Mouse (Mus musculus) embryonic facial prominence, embryonic 10.5 days (tissue): Measurements from ENCODE around the gene Piezo1. TPM values are rescaled to one million over a fixed set of nuclear protein-coding genes. Genes with fewer than 3 reads are reported as not detected.

Experiments
- DNase-seq: peaks from one replicate; pipeline ENCODE4 v3.0.0-alpha.2; 2017; ENCODE audit warnings: low spot score
- H3K27ac ChIP-seq: fragments of 300-500 bp; sonication (generic); replicated peaks from 2 replicates; pipeline ENCODE4 v1.5.1; 2016; ENCODE audit warnings: mild to moderate bottlenecking
- H3K27me3 ChIP-seq: fragments of 300-500 bp; sonication (generic); replicated peaks from 2 replicates; pipeline ENCODE4 v1.6.1; 2016; ENCODE audit warnings: low read depth, mild to moderate bottlenecking; ENCODE audit not compliant: poor library complexity, severe bottlenecking
- H3K36me3 ChIP-seq: fragments of 300-500 bp; sonication (generic); replicated peaks from 2 replicates; pipeline ENCODE4 v1.6.1; 2016; ENCODE audit warnings: mild to moderate bottlenecking, moderate library complexity
- H3K4me1 ChIP-seq: fragments of 300-500 bp; sonication (generic); 2 replicates; pipeline ENCODE4 v1.6.1; 2016
- H3K4me3 ChIP-seq: fragments of 300-500 bp; sonication (generic); 2 replicates; pipeline ENCODE4 v1.5.1; 2016; ENCODE audit warnings: mild to moderate bottlenecking, moderate library complexity
- H3K9me3 ChIP-seq: fragments of 300-500 bp; sonication (generic); 2 replicates; pipeline ENCODE4 v1.6.1; 2016; ENCODE audit warnings: mild to moderate bottlenecking
- WGBS: fragments of 180-500 bp; shearing (Covaris S2); methylation state at CpG from one replicate; pipeline ENCODE4 v1.1.7; 2016; 5-methylcytosine and 5-hydroxymethylcytosine counted together
- polyA plus RNA-seq: library from polyadenylated mRNA; unstranded; fragments of >200 nt; fragmentation: Nextera tagmentation; extraction: Ambion mirVana; gene quantifications from 2 replicates; pipeline ENCODE4 v1.2.1, GENCODE M21; 2016

Gene Piezo1
- polyA plus RNA-seq, 1 experiment from 2014 or later, result 9.0 TPM

- WGBS, result 83% methylated on average over 5 of the region's 5 CpGs
- DNase-seq, result no peak
- no peaks in the 10 kb centered on the region for H3K27me3 ChIP-seq
- H3K36me3 ChIP-seq, result peaks cover 76% of the 10 kb centered on the region
- H3K27ac ChIP-seq, result no peak overlapping the region
- H3K9me3 ChIP-seq, result no peaks in the 10 kb centered on the region
- no peak overlapping the region for H3K4me3 ChIP-seq
- peaks cover 16% of the 10 kb centered on the region for H3K4me1 ChIP-seq
Measured at GRCm38 (mm10) chr8:122470691-122471090, 80.4 kb downstream of the Piezo1 start.

GRCm38 (mm10) chr8:122469965-122470364, 81.2 kb downstream of the Piezo1 start:
- peaks cover 83% of the 10 kb centered on the region for H3K36me3 ChIP-seq
- DNase-seq, result no peak

GRCm38 (mm10) chr8:122469407-122469806, 81.7 kb downstream of the Piezo1 start:
- no peaks in the 10 kb centered on the region for H3K9me3 ChIP-seq
- DNase-seq, result no peak
- no peak overlapping the region for H3K27ac ChIP-seq
- H3K36me3 ChIP-seq, result peaks cover 83% of the 10 kb centered on the region
- no peak overlapping the region for H3K4me3 ChIP-seq
- no peaks in the 10 kb centered on the region for H3K27me3 ChIP-seq
- WGBS, result 82% methylated on average over 6 of the region's 6 CpGs
- peaks cover 13% of the 10 kb centered on the region for H3K4me1 ChIP-seq

More at GRCm38 (mm10) chr8:122469965-122470364, 81.2 kb downstream of the Piezo1 start:
- Histone ChIP-seq H3K27me3 (no peaks in the 10 kb centered on the region), H3K4me3 (no peak overlapping the region), H3K27ac (no peak overlapping the region), H3K9me3 (no peaks in the 10 kb centered on the region), H3K4me1 (peaks cover 13% of the 10 kb centered on the region)
- whole genome bisulfite sequencing, result 86% methylated on average over 10 of the region's 10 CpGs

- WGBS, result 87% methylated on average over 13 of the region's 13 CpGs
- Histone ChIP-seq H3K27me3 (peaks cover 7% of the 10 kb centered on the region), H3K36me3 (peaks cover 68% of the 10 kb centered on the region), H3K4me1 (peaks cover 24% of the 10 kb centered on the region), H3K4me3 (no peak overlapping the region), H3K9me3 (no peaks in the 10 kb centered on the region), H3K27ac (no peak overlapping the region)
- DNase-seq, result no peak
Measured at GRCm38 (mm10) chr8:122467816-122468215, 83.3 kb downstream of the Piezo1 start.

GRCm38 (mm10) chr8:122464985-122465384, 86.1 kb downstream of the Piezo1 start:
- Histone ChIP-seq H3K9me3 (no peaks in the 10 kb centered on the region), H3K4me1 (peaks cover 52% of the 10 kb centered on the region), H3K27ac (0 out of 2 replicates have a peak overlapping the region, but pooled peaks have one; percentile 20), H3K27me3 (peaks cover 36% of the 10 kb centered on the region), H3K4me3 (no peak overlapping the region), H3K36me3 (peaks cover 49% of the 10 kb centered on the region)
- 57% methylated on average over 7 of the region's 7 CpGs for WGBS
- no peak for DNase-seq

GRCm38 (mm10) chr8:122463651-122464640, 87.2 kb downstream of the Piezo1 start:
- DNase-seq, result no peak
- peaks cover 54% of the 10 kb centered on the region for H3K4me1 ChIP-seq
- H3K4me3 ChIP-seq, result no peak overlapping the region
- peaks cover 46% of the 10 kb centered on the region for H3K27me3 ChIP-seq
- H3K27ac ChIP-seq, result no peak overlapping the region
- H3K36me3 ChIP-seq, result peaks cover 40% of the 10 kb centered on the region
- no peaks in the 10 kb centered on the region for H3K9me3 ChIP-seq
- WGBS, result 56% methylated on average over 12 of the region's 12 CpGs

GRCm38 (mm10) chr8:122462510-122462909, 88.6 kb downstream of the Piezo1 start:
- no peak for DNase-seq
- Histone ChIP-seq H3K9me3 (no peaks in the 10 kb centered on the region), H3K27ac (no peak overlapping the region), H3K36me3 (peaks cover 25% of the 10 kb centered on the region), H3K4me1 (peaks cover 54% of the 10 kb centered on the region), H3K27me3 (peaks cover 60% of the 10 kb centered on the region), H3K4me3 (no peak overlapping the region)
- 77% methylated on average over 8 of the region's 8 CpGs for WGBS

- H3K27ac ChIP-seq, result no peak overlapping the region
- WGBS, result 61% methylated on average over 11 of the region's 11 CpGs
- H3K9me3 ChIP-seq, result no peaks in the 10 kb centered on the region
- H3K36me3 ChIP-seq, result peaks cover 16% of the 10 kb centered on the region
- H3K27me3 ChIP-seq, result peaks cover 69% of the 10 kb centered on the region
- H3K4me3 ChIP-seq, result no peak overlapping the region
- DNase-seq, result no peak
- H3K4me1 ChIP-seq, result peaks cover 54% of the 10 kb centered on the region
Measured at GRCm38 (mm10) chr8:122461473-122462148, 89.5 kb downstream of the Piezo1 start.

- peaks cover 54% of the 10 kb centered on the region for H3K4me1 ChIP-seq
- WGBS, result 3% methylated on average over 56 of the region's 56 CpGs
- no peaks in the 10 kb centered on the region for H3K9me3 ChIP-seq
- H3K4me3 ChIP-seq, result peak within 1 kb of the TSS; percentile 50
- H3K27ac ChIP-seq, result peak within 1 kb of the TSS; percentile 36; the same call in 1 of the 2 replicates
- DNase-seq, result peak; percentile 73
- peaks cover 8% of the 10 kb centered on the region for H3K36me3 ChIP-seq
- H3K27me3 ChIP-seq, result peaks cover 78% of the 10 kb centered on the region
Measured at GRCm38 (mm10) chr8:122460524-122461472, 90.3 kb downstream of the Piezo1 start, which contains the start of gene Snai3. Gene Snai3, minus strand, starts transcription at chr8:122460733.

GRCm38 (mm10) chr8:122459990-122460389, 91.1 kb downstream of the Piezo1 start:
- Histone ChIP-seq H3K9me3 (no peaks in the 10 kb centered on the region), H3K4me1 (peaks cover 51% of the 10 kb centered on the region), H3K27ac (peak overlapping the region; percentile 36; the same call in 1 of the 2 replicates), H3K4me3 (peak overlapping the region; percentile 50), H3K36me3 (peaks cover under 1% of the 10 kb centered on the region; the same call in 1 of the 2 replicates), H3K27me3 (peaks cover 81% of the 10 kb centered on the region)
- WGBS, result 27% methylated on average over 7 of the region's 7 CpGs
- no peak for DNase-seq

- no peak overlapping the region for H3K27ac ChIP-seq
- peak; percentile 38 for DNase-seq
- WGBS, result 60% methylated on average over 6 of the region's 6 CpGs
- peak overlapping the region; percentile 50; the same call in 1 of the 2 replicates for H3K4me3 ChIP-seq
- H3K4me1 ChIP-seq, result peaks cover 45% of the 10 kb centered on the region
- H3K36me3 ChIP-seq, result no peaks in the 10 kb centered on the region
- H3K27me3 ChIP-seq, result peaks cover 81% of the 10 kb centered on the region
- H3K9me3 ChIP-seq, result no peaks in the 10 kb centered on the region
Measured at GRCm38 (mm10) chr8:122459218-122459900, 91.8 kb downstream of the Piezo1 start.
